Mouse (Mus musculus) neural tube, embryonic 12.5 days (tissue): ENCODE measurements around the gene Gck. TPM values are rescaled to one million over a fixed set of nuclear protein-coding genes. Genes with fewer than 3 reads are reported as not detected.

Experiments used
- ATAC-seq: fragments of 200-750 bp; cut with Nextera tagmentation; 2 replicates; pipeline ENCODE4 v1.8.0; 2017; ENCODE audit warnings: low read depth, mild to moderate bottlenecking, moderate TSS enrichment, moderate library complexity; ENCODE audit not compliant: low FRiP score
- H3K27ac ChIP-seq: fragments of 300-500 bp; sonication (generic); 2 replicates; pipeline ENCODE4 v1.5.1; 2016
- H3K27me3 ChIP-seq: fragments of 300-500 bp; sonication (generic); replicated peaks from 2 replicates; pipeline ENCODE4 v1.6.1; 2016; ENCODE audit warnings: mild to moderate bottlenecking
- H3K36me3 ChIP-seq: fragments of 300-500 bp; sonication (generic); 2 replicates; pipeline ENCODE4 v1.6.1; 2016; ENCODE audit warnings: mild to moderate bottlenecking
- H3K4me1 ChIP-seq: fragments of 300-500 bp; sonication (generic); 2 replicates; pipeline ENCODE4 v1.6.1; 2016
- H3K4me2 ChIP-seq: fragments of 300-500 bp; sonication (generic); replicated peaks from 2 replicates; pipeline ENCODE4 v1.6.1; 2016; ENCODE audit warnings: mild to moderate bottlenecking
- H3K4me3 ChIP-seq: fragments of 300-500 bp; sonication (generic); 2 replicates; pipeline ENCODE4 v1.5.1; 2016
- H3K9ac ChIP-seq: fragments of 300-500 bp; sonication (generic); 2 replicates; pipeline ENCODE4 v1.6.1; 2016; ENCODE audit warnings: mild to moderate bottlenecking
- H3K9me3 ChIP-seq: fragments of 300-500 bp; sonication (generic); 2 replicates; pipeline ENCODE4 v1.6.1; 2016; ENCODE audit warnings: mild to moderate bottlenecking
- whole genome bisulfite sequencing: fragments of 180-500 bp; shearing (Covaris S2); methylation state at CpG from one replicate; pipeline ENCODE4 v1.1.7; 2016; 5-methylcytosine and 5-hydroxymethylcytosine counted together
- polyA plus RNA-seq: library from polyadenylated mRNA; unstranded; fragments of >200 nt; fragmentation: Nextera tagmentation; extraction: Ambion mirVana; gene quantifications from 2 replicates; pipeline ENCODE4 v1.2.1, GENCODE M21; 2016

Gck gene
- polyA plus RNA-seq, 1 experiment from 2014 or later: 1.4 TPM

DNA sequence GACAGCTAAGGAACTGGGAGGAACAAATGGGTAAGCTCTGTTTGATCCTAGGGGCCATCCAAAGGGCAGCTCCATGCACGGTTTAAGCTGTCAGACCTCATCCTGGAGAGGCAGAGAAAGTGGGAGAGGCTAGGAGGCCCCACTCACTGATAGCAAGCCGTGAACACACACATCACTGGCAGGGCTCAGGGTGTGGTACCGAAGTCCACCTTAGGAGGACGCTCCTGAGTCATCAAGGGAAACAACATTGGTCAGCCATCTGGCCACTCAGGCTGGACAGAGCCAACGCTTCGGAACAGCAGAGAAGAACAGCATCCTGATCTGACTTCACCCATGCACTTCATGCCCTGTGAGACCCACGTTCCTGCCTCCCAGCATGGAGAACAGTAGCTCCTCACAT, 29.2 kb upstream of the Gck start:
- Histone ChIP-seq H3K9ac (no peak overlapping the region), H3K27me3 (no peaks in the 10 kb centered on the region), H3K4me3 (no peak overlapping the region), H3K9me3 (no peaks in the 10 kb centered on the region), H3K27ac (no peak overlapping the region), H3K36me3 (no peaks in the 10 kb centered on the region), H3K4me2 (no peak overlapping the region), H3K4me1 (no peaks in the 10 kb centered on the region)
- no peak for ATAC-seq
- 81% methylated on average over 7 of the region's 7 CpGs for WGBS

DNA sequence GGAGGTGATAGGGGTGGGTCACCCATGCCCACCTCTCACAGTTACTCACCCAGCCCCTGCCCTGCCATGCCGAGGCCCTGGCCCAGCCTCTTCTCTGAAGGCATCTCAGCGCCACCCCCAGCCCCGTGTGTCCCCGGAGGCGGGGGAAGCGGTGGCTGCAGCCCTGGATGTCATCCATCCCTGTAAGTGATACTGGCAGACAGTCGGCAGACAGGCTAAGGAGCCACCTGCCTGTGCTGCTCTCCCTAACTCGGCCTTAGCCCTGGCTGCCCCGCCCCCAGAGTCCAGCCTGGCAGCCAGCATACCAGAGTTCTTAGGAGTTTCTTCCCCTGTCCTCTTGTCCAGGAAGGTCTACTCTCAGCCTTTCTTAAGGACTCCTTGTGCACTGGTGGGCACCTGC, 26.2 kb upstream of the Gck start:
- no peak overlapping the region for H3K9ac ChIP-seq
- no peak overlapping the region for H3K4me2 ChIP-seq
- peaks cover 9% of the 10 kb centered on the region for H3K36me3 ChIP-seq
- H3K9me3 ChIP-seq: no peaks in the 10 kb centered on the region
- H3K27me3 ChIP-seq: no peaks in the 10 kb centered on the region
- H3K4me3 ChIP-seq: no peak overlapping the region
- H3K4me1 ChIP-seq: no peaks in the 10 kb centered on the region
- no peak overlapping the region for H3K27ac ChIP-seq
- 23% methylated on average over 9 of the region's 9 CpGs for WGBS
- no peak for ATAC-seq

DNA sequence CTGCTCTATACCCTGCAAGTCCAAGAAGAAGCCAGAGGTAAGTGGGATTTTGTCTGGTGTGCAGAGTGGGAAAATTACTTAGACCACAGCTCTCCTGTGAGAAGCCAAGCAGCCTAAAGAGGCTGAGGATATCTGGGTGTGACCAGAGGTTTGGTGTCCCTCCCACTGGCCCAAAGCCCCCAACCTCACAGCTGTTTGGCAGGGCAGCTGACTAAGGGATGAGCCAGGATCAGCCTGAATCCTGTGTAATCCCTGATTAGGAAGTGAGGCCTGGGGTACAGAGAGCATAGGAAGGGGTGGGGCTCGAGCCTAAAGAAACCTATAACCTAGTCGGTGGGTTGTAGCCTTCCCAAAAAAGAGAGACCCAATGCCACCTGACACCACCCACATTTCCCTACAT, 25.2 kb upstream of the Gck start:
- H3K27ac ChIP-seq: no peak overlapping the region
- H3K27me3 ChIP-seq: no peaks in the 10 kb centered on the region
- H3K9me3 ChIP-seq: no peaks in the 10 kb centered on the region
- ATAC-seq: no peak
- no peak overlapping the region for H3K9ac ChIP-seq
- no peaks in the 10 kb centered on the region for H3K4me1 ChIP-seq
- H3K36me3 ChIP-seq: peaks cover 20% of the 10 kb centered on the region
- no peak overlapping the region for H3K4me2 ChIP-seq
- 70% methylated on average over 2 of the region's 2 CpGs for WGBS
- H3K4me3 ChIP-seq: no peak overlapping the region

DNA sequence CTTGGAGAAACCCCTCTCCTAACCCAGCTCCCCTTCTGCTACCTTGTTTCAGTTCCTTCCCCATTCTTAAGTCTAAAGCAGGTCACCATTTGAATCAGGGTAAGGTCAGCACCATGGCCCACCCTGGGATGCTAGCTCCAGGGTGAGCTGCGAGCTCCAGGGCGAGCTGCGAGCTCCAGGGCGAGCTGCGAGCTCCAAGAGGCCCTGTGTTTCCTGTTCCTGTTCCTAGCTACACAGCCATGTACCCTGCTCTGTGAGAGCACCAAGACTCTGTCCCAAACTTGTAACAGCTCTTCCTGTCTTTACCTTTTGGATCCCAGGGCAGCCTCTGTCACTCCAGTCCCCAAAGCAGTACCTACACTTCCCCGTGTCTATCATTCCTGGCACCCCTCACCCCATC, 24.2 kb upstream of the Gck start:
- no peak overlapping the region for H3K4me3 ChIP-seq
- ATAC-seq: no peak
- H3K4me1 ChIP-seq: no peaks in the 10 kb centered on the region
- H3K36me3 ChIP-seq: peaks cover 26% of the 10 kb centered on the region
- 88% methylated on average over 6 of the region's 6 CpGs for WGBS
- no peaks in the 10 kb centered on the region for H3K27me3 ChIP-seq
- H3K27ac ChIP-seq: no peak overlapping the region
- no peak overlapping the region for H3K9ac ChIP-seq
- H3K4me2 ChIP-seq: no peak overlapping the region
- no peaks in the 10 kb centered on the region for H3K9me3 ChIP-seq

DNA sequence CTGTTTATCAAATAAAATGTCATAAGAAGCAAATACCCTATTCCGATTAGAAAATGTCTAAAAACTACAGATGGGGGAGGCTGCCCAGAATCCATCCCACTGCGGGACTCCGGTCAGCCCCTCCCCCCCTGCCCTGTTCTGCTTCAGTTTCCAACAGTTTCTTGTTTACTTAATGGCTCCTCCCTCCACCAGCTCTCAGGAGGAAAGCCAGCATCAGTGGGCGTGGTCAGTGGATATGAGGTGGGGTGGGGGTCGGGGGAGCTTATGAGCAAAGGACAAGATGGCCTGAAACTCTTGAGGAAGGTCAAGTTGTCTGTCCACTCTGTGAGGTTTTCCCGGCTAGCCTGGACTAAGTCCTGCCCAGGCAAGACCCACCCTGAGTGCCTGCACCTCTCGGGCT, 23.3 kb upstream of the Gck start:
- Histone ChIP-seq H3K4me3 (no peak overlapping the region), H3K27me3 (no peaks in the 10 kb centered on the region), H3K4me1 (no peaks in the 10 kb centered on the region), H3K9me3 (no peaks in the 10 kb centered on the region), H3K36me3 (peaks cover 35% of the 10 kb centered on the region), H3K9ac (no peak overlapping the region), H3K27ac (no peak overlapping the region), H3K4me2 (no peak overlapping the region)
- no peak for ATAC-seq
- 60% methylated on average over 7 of the region's 7 CpGs for WGBS

DNA sequence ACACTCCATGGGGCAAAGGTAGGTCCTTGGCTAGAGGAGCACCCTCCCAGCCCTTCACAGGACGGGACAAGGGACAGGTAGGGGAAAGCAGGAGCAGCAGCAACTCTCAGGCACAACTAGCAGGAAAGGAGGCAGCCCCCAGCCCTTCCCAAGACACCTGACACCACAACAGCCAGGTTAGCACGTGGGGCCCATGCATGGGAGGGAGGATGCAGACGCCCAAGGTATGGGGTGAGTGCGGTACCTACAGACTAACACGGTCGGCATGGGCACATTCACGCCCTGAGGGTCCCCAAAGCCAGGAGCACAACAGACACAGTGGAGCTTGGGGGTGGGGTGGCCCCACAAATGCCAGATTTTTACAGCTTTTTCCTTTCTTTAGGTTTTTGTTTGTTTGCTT, 21.3 kb upstream of the Gck start:
- no peak overlapping the region for H3K4me3 ChIP-seq
- no peak overlapping the region for H3K9ac ChIP-seq
- no peak overlapping the region for H3K27ac ChIP-seq
- H3K27me3 ChIP-seq: no peaks in the 10 kb centered on the region
- WGBS: 64% methylated on average over 7 of the region's 7 CpGs
- H3K9me3 ChIP-seq: no peaks in the 10 kb centered on the region
- H3K36me3 ChIP-seq: peaks cover 51% of the 10 kb centered on the region
- no peak overlapping the region for H3K4me2 ChIP-seq
- no peaks in the 10 kb centered on the region for H3K4me1 ChIP-seq
- no peak for ATAC-seq

DNA sequence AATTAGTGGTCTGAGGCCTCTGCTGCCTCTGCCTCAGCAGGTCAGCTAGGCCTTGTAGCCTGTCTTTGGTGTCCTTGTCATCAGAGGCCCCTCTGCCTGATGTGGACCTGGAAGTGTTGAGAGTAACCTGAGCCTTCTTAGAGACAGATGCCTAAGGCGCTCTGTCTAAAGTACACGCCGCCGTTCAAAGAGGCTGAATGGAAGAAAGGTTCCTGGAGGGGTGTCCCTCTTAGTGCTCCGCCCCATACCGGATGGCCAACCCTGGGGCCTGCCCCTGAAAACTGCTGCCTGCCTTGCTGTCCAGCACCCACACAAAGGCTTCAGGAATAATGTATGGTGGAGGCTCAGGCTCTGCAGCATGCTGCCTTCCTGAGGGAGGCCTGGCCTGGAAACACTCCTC, 18.3 kb upstream of the Gck start:
- H3K4me3 ChIP-seq: no peak overlapping the region
- H3K9me3 ChIP-seq: no peaks in the 10 kb centered on the region
- H3K27ac ChIP-seq: no peak overlapping the region
- no peaks in the 10 kb centered on the region for H3K27me3 ChIP-seq
- WGBS: 79% methylated on average over 6 of the region's 6 CpGs
- ATAC-seq: no peak
- no peak overlapping the region for H3K4me2 ChIP-seq
- H3K9ac ChIP-seq: no peak overlapping the region
- H3K36me3 ChIP-seq: peaks cover 80% of the 10 kb centered on the region
- no peaks in the 10 kb centered on the region for H3K4me1 ChIP-seq

DNA sequence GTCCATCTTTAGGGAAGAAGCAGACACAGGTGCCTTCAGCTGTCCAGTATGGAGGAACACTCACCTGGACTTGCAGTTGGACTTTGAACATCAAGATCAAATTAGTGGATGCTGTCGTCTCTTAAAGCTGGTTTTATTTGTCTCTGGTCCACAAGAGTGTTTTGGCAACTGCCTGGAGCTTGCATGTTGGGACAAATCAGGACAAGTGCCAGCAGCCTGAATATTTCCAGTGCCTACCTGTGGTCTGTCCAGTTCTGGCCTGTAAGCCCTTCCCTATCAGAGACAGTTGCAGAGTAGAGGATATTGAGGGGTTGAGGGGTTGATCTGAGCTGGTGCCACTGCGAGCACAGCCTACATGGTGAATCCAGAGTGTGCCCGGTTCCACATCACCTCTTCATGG, 16.9 kb upstream of the Gck start:
- no peak overlapping the region for H3K27ac ChIP-seq
- peaks cover 88% of the 10 kb centered on the region for H3K36me3 ChIP-seq
- no peak overlapping the region for H3K4me3 ChIP-seq
- no peak overlapping the region for H3K4me2 ChIP-seq
- 93% methylated on average over 3 of the region's 3 CpGs for WGBS
- no peak for ATAC-seq
- no peak overlapping the region for H3K9ac ChIP-seq
- H3K4me1 ChIP-seq: no peaks in the 10 kb centered on the region
- H3K27me3 ChIP-seq: no peaks in the 10 kb centered on the region
- no peaks in the 10 kb centered on the region for H3K9me3 ChIP-seq

DNA sequence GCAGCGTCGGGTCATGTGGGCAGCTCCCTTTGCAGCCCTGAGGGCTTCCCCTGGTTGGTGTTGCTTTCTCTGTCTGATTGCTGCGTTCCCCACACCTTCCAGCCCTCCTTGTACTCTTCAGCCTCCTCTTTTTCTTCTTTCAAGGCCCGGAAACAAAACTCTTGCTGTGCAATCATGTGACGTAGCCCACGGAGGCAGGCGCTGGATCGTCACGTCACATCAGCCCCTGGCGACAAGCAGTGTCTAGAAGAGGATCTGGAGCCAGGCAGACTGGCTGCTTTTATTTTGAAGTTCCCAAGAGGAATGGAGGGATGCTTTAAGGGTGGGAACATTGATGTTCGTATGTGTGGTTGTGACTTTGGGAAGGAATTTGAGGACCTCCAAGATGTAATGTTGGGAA, 16.0 kb upstream of the Gck start:
- no peak overlapping the region for H3K9ac ChIP-seq
- H3K4me1 ChIP-seq: no peaks in the 10 kb centered on the region
- 88% methylated on average over 11 of the region's 11 CpGs for WGBS
- H3K36me3 ChIP-seq: peaks cover 91% of the 10 kb centered on the region
- no peaks in the 10 kb centered on the region for H3K9me3 ChIP-seq
- no peak overlapping the region for H3K4me2 ChIP-seq
- no peak overlapping the region for H3K4me3 ChIP-seq
- no peak for ATAC-seq
- H3K27me3 ChIP-seq: no peaks in the 10 kb centered on the region
- H3K27ac ChIP-seq: no peak overlapping the region

DNA sequence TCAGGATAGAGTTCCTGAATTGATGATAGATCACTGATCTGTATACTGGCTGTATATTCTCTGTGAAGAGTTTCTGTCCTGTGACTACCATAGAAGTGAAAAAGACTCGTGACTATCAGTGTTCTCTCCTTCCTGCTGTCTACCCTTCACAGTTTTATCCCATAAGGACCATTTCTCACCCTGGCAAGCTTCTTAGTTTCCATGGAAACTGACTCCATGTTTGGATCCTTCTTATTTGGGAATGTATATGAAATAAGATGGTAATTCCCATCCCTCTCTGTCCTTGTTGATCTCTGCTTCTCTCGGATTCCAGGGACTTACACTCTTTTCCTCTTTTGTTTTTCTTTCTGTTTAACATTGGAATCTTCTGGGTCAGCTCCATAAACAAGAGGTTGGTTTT, 10.2 kb upstream of the Gck start:
- Histone ChIP-seq H3K36me3 (peaks cover 55% of the 10 kb centered on the region), H3K9me3 (no peaks in the 10 kb centered on the region), H3K4me3 (no peak overlapping the region), H3K9ac (no peak overlapping the region), H3K27ac (no peak overlapping the region), H3K4me1 (peaks cover 14% of the 10 kb centered on the region; the same call in 1 of the 2 replicates), H3K4me2 (no peak overlapping the region), H3K27me3 (no peaks in the 10 kb centered on the region)
- WGBS: 82% methylated on average over 2 of the region's 2 CpGs
- ATAC-seq: no peak

DNA sequence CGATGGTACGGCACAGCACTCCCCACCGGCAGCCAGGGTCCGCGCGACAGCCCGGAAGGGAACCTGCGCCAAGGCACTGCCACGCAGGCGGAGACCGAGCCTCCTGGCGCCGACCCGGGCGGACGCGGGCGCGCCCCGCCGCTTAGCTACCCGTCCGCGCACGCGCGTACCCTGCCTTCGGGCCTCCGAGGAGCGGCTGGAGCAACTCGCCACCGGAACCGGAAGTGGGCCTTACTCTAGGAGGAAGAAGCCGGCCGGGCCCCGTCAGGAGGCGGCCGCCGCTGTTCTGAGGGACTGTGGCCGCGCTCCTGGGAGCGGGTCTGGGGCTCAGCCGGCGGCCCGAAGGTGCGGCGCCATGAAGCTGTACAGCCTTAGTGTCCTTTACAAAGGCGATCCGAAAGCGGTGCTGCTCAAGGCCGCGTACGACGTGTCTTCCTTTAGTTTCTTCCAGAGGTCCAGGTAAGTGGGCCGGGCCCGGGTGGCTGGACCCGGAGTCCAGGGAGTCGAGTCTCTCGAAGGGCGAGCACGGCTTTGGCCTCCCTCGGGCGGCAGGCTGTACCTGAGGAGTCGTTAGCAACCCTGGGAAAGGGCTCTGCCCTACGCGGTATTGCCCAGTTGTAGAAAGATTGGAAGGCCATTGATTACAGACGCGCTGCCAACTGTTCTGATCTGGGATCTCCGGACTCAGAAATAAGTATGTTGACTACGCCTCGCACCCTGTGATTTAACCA, 5.8 kb upstream of the Gck start, which contains the start of gene Ykt6:
Gene Ykt6, plus strand, starts transcription at position 148 of the 731 bp plus-strand sequence.
- H3K9me3 ChIP-seq: no peaks in the 10 kb centered on the region
- H3K4me2 ChIP-seq: peak within 1 kb of the TSS; percentile 83
- H3K4me3 ChIP-seq: peak within 1 kb of the TSS; percentile 92
- ATAC-seq: peak; percentile 97
- H3K27me3 ChIP-seq: no peaks in the 10 kb centered on the region
- H3K9ac ChIP-seq: peak within 1 kb of the TSS; percentile 94
- H3K36me3 ChIP-seq: peaks cover 13% of the 10 kb centered on the region
- WGBS: under 1% methylated on average over 71 of the region's 71 CpGs
- peak within 1 kb of the TSS; percentile 50; the same call in 1 of the 2 replicates for H3K27ac ChIP-seq
- H3K4me1 ChIP-seq: peaks cover 14% of the 10 kb centered on the region; the same call in 1 of the 2 replicates

DNA sequence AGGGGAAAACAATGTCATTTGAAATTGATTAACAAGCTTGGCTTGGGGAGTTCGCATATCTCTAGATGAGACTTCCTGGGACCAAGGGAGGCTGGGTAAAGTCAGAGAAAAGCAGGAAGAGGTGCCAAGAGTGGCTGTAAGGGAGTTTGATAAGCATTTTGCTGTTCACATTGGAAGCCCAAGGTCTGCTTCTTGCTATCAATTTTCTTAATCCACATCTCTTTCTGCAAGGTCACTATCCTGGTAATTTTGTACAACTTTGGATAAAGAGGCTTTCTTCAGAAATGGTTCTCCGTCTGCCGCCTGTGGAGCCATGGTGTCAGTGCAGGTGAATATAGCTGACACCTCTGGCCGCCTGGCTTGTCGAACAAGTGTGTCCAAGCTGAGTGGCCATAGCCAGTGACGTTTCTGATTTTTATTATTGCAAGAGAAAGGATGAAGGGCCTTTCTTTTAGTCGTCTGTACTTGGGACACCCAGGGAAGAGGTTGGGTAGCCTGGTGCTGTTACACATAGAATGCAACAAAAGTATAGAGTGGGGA, 5.2 kb upstream of the Gck start:
- 10% methylated on average over 7 of the region's 7 CpGs for WGBS
- ATAC-seq: peak; percentile 83

DNA sequence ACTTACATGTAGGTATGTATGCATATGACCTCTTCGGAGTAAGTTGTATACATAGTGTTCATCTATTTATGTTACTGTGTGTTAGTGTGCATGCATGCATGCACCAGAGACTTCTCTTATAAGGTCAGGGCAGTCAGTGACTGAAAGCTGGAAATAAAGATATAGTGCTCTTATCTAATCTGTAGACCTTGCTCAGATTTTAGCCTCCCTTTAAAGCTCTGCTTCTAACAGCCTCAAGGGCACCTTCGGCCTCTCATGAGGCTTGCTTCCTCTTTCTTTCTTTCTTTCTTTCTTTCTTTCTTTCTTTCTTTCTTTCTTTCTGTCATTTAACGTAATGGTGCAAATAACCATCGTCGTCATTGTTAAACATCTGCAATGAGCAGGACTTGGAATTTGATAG, 4.6 kb upstream of the Gck start:
- peaks cover 22% of the 10 kb centered on the region; the same call in 1 of the 2 replicates for H3K4me1 ChIP-seq
- H3K4me2 ChIP-seq: peak overlapping the region; percentile 83; the same call in 1 of the 2 replicates
- ATAC-seq: no peak
- no peak overlapping the region for H3K4me3 ChIP-seq
- no peaks in the 10 kb centered on the region for H3K27me3 ChIP-seq
- no peak overlapping the region for H3K9ac ChIP-seq
- no peaks in the 10 kb centered on the region for H3K9me3 ChIP-seq
- 78% methylated on average over 5 of the region's 5 CpGs for WGBS
- peaks cover 3% of the 10 kb centered on the region; the same call in 1 of the 2 replicates for H3K36me3 ChIP-seq
- no peak overlapping the region for H3K27ac ChIP-seq

More for the DNA sequence above, 5.2 kb upstream of the Gck start:
- peak overlapping the region; percentile 83 for H3K4me2 ChIP-seq
- no peaks in the 10 kb centered on the region for H3K9me3 ChIP-seq
- H3K4me1 ChIP-seq: peaks cover 16% of the 10 kb centered on the region; the same call in 1 of the 2 replicates
- peak overlapping the region; percentile 92 for H3K4me3 ChIP-seq
- peak overlapping the region; percentile 50; the same call in 1 of the 2 replicates for H3K27ac ChIP-seq
- H3K36me3 ChIP-seq: peaks cover 6% of the 10 kb centered on the region; the same call in 1 of the 2 replicates
- H3K9ac ChIP-seq: peak overlapping the region; percentile 94
- H3K27me3 ChIP-seq: no peaks in the 10 kb centered on the region
